Mouse (Mus musculus) central nervous system, embryonic 14 days (tissue): ENCODE results near the gene Gm13304. TPM values are rescaled to one million over a fixed set of nuclear protein-coding genes. Genes with fewer than 3 reads are reported as not detected.

Source experiments
- polyA plus RNA-seq: library from polyadenylated mRNA; depleted of rRNA; stranded (reverse); fragments of >200 nt; gene quantifications from 2 replicates; pipeline ENCODE4 v1.2.3, GENCODE M21; 2012; rRNA removed

Gm13304 gene
- not detected in 2 replicates for polyA plus RNA-seq

DNA sequence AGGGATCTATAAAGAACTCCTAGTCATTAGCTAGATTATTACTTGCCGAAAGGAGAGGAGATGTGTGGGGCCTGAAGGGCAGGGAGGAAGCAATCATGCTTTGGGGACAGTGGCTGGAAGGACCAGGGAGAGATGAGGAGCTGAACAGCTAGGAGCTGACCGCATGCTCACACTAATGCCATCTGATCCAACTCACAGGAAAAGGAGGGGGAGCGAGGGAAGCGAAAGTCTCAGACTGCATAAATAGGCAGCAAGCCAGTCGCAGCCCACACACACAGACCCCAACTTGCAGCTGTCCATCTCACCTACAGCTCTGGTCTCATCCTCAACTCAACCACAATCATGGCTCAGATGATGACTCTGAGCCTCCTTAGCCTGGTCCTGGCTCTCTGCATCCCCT is at the start of gene Gm13304:
Gene Gm13304 (plus strand): TSS at position 301 of the 400 bp plus-strand sequence.

GRCm38 (mm10) chr4:42090907-42091306 is 23.7 kb upstream of the Gm13304 start, which contains the start of gene Gm3893:
Gm3893 (plus strand) TSS chr4:42091207.

DNA sequence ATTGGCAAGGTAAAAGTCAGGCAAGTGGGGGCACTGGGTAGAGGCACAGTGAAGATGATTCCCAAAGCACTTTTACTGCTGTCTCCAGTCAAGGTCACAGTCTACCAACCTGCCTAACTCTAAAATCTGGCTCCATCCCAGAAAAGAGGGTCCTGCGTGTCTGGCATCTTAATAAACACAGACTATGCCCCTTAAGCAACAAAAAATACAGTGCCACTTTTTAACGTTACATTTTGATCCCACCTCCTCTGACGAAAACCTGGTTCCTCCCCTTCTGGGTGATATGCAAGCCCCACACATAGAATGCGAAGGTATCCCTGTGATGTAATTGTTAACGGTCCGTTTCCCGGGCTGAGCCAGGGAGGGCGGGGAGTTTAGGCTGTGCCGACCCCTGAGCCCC is 38.5 kb downstream of the Gm13304 start, which contains the start of gene Gm13306:
Gene Gm13306 (plus strand): TSS at position 301 of the 400 bp plus-strand sequence.

Other genes starting within 250 kb of the Gm13304 start
- gene Gm21541, start 211.2 kb upstream of the Gm13304 start, polyA plus RNA-seq: not detected in 2 replicates
- gene Gm20878, start 173.2 kb upstream of the Gm13304 start, polyA plus RNA-seq: 3.9 and 4.7 TPM in 2 replicates
- 2.1 and 2.4 TPM in 2 replicates for gene Fam205a4, start 148.8 kb upstream of the Gm13304 start, polyA plus RNA-seq
- 0.77 and 1.3 TPM in 2 replicates for gene Gm21093, start 80.1 kb upstream of the Gm13304 start, polyA plus RNA-seq
- not detected in 2 replicates for gene Gm3893, start 23.6 kb upstream of the Gm13304 start, polyA plus RNA-seq
- 0.48 and 0.69 TPM in 2 replicates for gene Gm13306, start 38.6 kb downstream of the Gm13304 start, polyA plus RNA-seq
- 0.16 TPM in 1 of 2 replicates, not detected in the other for gene Gm13305, start 53.8 kb downstream of the Gm13304 start, polyA plus RNA-seq
- gene Gm10600, start 125.8 kb downstream of the Gm13304 start, polyA plus RNA-seq: not detected in 2 replicates
- not detected in 2 replicates for gene Ccl21b, start 140.9 kb downstream of the Gm13304 start, polyA plus RNA-seq
- not detected in 2 replicates for gene Gm21953, start 179.4 kb downstream of the Gm13304 start, polyA plus RNA-seq
- not detected in 2 replicates for gene Fam205a3, start 203.5 kb downstream of the Gm13304 start, polyA plus RNA-seq